Mouse (Mus musculus) small intestine, adult 2 months (tissue): ENCODE measurements around the gene Tm9sf4.

ENCODE experiments used
- CTCF ChIP-seq: fragments of 200-500 bp; IDR thresholded peaks from 2 replicates; pipeline ENCODE4 v1.5.1; 2012; ENCODE audit warnings: low read depth, mild to moderate bottlenecking, control low read depth, inconsistent platforms, low read length, moderate library complexity, mixed read lengths; ENCODE audit not compliant: insufficient replicate concordance, insufficient read length; ENCODE audit errors: extremely low read depth
- POLR2A ChIP-seq: fragments of 200-500 bp; IDR thresholded peaks from 2 replicates; pipeline ENCODE4 v1.6.1; 2012; ENCODE audit warnings: low read depth, mild to moderate bottlenecking, control low read depth, inconsistent platforms, low read length, moderate library complexity

DNA sequence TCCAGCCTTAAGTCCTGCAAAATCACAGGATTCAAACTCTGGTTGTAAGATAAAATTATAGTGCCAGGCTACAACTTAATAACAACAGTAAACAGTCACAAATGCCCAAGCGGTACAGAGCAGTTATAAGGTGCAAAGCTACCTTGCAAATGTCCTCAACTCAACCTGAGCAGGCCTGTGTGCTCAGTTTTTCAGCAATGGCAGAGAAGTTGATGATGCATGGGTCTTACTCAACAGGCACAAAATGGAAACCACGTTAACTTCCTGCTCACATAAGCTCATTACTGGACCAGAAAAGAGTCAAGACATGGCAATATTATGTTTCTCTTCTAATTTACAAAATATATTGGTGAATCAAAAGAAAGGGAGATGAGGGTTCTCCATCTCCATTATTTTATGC, 61.5 kb downstream of the Tm9sf4 start:
- no peak for TF ChIP-seq CTCF
- no peak for TF ChIP-seq POLR2A
